Mouse (Mus musculus) thymus, adult 18-20 months (tissue): Measurements from ENCODE around the gene S1pr1.
A peak's percentile ranks its signal among the peaks of the same experiment; 100 is the strongest.

ENCODE experiments used
- DNase-seq, 2 experiments: peaks; one replicate each; pipeline ENCODE4 v3.0.0; 2022; ENCODE audit warnings: mixed read lengths in 2 of 2

Gene S1pr1

DNA sequence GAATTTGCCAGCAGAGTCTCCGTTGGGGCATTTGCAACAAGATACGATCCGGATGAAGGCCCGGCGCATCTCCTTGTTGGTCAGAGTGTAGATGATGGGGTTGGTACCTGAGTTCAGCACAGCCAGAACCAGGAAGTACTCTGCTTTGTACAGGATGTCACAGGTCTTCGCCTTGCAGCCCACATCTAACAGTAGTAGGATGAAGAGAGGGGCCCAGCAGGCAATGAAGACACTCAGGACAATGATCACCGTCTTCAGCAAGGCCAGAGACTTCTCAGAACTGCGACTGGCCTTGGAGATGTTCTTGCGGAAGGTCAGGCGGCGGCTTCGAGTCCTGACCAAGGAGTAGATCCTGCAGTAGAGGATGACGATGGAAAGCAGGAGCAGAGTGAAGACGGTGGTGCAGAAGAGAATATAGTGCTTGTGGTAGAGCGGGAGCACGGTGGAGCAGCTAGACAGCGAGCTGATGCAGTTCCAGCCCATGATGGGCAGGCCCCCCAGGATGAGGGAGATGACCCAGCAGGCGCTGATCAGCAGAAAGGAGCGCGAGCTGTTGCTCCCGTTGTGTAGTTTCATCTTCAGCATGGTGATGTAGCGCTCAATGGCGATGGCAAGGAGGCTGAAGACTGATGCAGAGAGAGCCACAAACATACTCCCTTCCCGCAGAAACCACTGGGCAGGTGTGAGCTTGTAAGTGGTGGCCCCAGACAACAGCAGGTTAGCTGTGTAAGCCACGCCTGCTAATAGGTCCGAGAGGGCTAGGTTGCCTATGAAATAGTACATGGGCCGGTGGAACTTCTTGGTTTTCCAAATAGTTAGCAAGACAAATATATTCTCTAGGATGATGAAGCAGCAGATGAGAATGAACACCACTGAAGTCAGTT, 2.7 kb downstream of the S1pr1 start:
- DNase-seq = no peak

DNA sequence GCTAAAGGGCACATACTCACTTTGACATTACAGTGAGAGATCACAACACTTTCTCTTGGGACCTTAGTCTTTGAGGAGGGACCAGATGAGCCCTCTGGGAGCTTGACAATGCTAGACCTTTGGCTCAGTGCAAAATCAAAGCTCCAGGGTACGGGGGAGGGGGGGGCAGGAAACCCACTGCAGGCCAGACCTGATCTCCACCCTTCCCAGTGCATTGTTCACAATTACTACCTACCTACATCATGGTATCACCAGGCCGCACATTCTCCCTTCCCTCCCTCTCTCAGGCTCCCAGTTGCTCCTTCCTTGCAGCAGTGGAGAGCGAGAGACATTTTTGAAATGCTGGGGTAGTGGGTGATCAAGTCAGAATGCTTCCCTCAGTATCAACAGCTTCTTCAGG, 3.5 kb downstream of the S1pr1 start:
- no peak for DNase-seq

DNA sequence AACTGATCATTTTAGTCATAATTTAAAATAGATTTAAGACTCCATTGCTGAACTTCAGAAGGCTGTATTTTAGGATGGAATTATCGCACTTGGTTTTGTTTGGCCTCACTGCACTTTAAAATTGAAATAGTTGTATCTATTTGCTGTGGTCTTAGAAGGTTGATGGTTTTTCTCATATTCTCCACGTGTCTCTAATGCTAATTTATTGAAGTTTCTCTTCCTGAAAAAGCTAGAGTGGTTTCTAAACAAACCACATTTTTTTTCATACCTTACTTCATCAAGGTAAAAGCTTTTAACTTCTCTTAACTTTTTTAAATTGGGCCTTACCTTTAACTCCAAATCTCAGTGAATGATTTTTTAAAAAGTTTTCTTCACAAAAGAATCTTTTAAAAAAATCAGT, 4.8 kb downstream of the S1pr1 start:
- no peak for DNase-seq

DNA sequence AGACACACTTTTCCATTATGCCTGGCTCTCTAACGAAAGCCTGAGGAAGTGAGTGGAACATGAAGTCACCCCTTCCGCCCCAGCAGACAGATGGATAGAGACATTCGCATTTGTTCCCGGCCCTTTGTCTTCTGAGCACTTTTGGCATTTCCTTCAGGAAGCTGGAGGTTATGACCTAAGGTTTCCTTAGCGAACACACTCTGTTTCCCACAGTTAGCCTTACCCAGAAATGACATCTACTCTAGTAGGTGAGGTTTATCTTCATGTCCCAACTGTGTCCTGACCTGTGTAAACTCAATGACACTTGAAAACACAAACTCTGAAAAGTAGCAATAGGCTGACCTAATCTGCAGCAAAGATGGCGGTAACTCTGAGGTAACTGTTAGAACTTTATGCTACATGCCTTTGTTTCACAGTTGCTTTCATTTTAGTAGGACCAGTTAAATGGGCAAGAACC, 5.7 kb downstream of the S1pr1 start:
- DNase-seq = no peak

DNA sequence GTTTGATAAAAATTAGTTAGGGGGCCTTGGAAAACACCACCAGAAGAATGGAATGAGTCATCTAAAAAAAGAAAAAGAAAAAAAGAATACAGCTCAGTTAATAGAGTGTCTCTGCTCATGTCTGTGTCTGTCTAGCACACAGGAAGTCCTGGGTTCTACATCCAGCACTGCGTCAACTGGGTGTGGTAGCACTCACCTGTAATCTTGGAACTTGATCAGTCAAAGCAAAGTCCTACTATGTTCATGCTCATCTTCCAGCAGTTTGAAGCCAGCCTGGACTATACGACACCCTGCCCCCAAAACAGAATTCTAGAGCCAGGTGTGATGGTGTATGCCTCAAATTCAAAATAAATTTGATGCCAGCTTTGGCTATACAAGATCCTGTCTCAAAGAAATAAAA, 8.1 kb downstream of the S1pr1 start:
- no peak for DNase-seq

DNA sequence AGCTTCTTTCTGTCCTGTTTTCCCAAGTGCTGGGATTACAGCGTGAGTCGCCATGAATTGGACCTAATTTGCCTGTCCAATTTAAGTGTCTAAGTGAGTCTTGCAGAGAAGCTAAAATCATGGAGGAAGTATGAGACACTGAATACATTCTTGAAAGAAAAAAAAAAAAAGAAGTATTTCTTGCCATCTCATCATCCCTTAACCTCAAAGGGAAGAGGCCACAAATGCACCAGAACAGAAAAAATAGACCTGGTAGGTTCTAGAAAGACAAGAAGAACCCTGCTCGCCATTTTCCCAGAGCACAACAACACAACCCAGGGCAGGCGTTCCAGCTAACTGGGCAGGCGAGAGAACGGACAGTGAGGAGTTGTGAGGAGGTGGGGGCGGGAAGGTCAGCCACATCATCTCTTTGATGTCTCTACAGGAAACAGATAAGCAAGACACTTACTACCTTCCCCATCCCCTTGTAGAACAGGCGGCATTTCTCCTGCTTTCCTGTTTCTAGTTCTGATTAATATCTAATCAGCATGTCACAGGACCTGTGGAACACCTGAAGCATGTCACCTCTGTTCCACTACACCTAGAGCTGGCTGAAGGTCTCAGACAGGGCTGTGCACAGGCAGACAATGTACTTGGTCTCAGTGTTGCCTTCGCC, 10.5 kb downstream of the S1pr1 start:
- DNase-seq = no peak

DNA sequence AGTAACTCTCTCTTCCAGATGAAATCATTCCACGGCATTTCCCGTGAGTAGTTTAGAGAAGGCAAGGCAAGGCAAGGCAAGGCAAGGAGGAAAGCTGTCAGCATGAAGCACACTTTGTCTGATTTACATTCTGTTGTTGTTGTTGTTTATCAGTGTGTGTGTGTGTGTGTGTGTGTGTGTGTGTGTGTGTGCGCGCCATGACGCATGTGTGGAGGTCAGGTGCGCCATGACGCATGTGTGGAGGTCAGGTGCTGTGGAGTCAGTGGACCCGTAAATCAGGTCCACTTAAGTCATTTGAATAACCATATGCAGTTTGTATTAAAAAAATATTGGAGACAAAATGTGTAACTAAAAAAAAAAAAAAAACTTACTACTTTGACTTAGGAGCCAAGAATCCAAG, 11.2 kb downstream of the S1pr1 start:
- no peak for DNase-seq

DNA sequence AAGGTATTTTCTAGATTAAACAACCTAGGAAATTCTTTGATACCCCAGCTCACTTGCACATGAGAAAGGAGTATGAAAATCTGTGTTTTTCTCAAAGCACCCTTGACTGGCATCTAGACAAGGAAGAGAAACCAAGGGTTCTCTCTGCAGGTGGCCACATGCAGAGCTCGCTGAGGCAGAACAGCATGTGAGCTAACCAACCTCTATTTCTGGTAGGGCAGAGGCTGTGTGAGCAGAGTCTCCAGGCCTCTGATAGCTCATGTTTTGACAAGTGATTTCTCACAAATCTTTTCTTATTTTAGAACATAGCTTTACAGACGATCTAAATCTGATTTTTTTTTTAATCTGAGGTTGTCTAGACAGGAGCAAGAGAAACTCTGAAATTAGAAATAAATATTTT, 12.8 kb downstream of the S1pr1 start:
- no peak for DNase-seq

DNA sequence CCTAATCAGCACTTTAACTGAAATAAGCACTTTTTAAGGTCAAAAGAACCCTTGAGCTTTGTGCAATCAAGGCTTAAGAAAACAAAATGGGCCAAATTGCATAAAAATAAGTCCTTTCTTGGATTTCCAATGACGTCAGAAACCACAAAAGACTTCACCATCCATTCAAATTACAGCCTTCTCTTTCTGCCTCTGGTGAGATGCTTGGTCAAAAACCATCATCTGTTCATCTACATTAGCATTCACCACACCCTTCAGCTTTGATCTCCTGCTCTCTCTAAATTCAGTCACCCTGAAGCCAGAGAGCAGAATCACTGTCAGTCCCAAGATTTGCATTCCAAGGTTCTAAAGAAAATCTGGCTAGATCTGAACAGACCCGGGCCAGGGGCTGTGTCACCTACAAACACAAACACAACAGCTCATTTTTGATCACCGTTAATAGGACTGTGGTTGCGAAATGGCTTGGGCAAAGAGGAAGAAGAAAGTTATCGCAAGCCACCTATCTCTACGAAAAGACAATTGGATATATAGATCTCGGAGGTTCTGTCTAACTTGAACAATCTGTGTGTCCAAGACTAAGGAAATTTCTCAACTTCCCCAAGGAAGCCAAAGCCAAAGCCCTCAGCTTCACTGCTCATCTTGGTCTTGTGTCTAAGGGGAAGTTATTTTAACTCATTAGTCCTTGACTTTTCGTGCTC, 19.5 kb downstream of the S1pr1 start:
- no peak for DNase-seq

DNA sequence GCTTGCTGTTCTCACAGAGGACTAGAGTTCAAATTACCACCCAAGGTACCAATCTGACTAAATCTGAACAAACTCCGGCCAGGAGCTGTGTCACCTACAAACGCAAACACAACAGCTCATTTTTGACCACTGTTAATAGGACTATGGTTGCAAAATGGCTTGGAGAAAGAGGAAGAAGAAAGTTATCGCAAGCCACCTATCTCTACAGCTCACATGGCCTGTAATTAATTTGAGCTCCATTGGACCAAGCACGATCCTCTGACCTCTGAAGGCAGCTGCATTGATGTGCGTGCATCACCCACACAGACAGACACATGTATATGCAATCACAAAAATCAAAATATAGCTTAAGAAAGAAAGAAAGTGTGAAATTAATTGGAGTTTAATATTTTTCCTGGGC, 20.7 kb downstream of the S1pr1 start:
- DNase-seq = no peak

DNA sequence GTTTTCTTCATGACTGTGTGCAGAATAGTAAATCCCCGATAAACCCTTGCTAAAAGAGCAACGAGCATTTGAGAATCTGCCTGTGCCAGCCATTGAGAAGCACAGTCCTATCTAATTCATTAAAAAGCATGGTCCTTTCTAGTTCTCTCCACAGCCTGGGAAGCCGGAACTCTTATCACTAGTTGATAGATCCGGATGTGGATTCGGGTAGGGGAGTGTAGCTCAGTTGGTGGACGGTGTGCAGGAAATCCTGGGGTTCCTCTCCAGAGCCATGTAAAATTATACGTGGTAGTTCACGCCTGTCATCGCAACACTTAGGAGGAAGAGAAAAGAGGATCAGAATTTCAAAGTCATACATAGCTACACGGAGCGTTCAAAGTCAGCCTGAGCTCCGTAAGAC, 21.5 kb downstream of the S1pr1 start:
- no peak for DNase-seq

DNA sequence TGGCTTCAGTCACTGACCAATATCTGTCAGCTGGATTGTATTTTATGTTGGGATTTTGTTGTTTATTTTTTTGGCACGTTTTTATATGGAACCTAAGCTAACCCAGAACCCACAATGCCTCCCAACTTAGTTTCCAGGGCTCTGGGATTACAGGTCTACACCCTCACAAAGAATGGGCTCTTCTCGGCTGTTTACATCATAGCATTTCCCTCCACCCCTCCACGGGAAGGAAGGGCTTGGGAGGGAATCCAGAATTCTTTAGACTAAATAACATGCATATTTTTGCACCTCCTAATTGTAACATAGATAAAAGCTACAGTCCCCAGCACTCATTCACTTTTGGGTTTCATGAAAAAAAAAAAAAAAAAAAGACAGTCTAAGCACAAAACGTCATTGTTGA, 22.0 kb downstream of the S1pr1 start:
- DNase-seq = no peak

DNA sequence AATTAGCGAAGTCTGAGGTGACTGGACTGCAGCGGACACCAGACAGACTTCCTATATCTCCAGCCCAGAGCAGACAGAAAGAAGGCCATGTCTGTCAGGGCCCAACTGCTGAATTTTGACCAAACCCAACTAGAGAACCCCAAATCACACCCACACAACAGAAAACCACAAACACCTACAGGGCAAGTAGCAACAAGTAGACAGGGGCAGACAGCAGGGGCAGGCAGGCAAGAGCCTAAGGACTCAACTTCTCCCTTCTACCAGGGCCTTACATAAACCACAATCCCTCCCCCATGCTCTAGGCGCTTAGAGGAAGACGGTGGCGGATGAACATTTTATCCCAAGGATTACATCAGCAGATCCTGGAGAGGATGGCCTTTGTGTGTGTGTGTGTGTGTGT, 22.5 kb downstream of the S1pr1 start:
- DNase-seq = no peak

DNA sequence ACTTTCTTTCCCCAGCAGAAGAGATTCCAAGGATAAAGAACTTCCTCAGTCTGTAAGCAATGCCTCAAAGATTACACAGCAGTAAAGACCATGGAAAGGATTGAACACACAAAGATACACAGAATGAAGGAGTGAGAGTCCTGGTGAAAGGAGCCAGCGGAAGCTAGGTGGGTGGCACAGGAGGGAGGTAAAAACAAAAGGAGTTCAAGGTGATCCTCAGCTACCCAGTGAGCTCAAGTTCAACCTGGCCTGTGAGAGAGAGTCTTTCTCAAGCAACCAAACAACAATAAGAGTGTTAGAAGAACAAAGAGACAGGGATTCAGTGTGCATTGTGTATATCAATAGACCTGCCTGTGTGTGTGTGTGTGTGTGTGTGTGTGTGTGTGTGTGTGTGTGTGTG, 25.0 kb downstream of the S1pr1 start:
- DNase-seq = no peak

DNA sequence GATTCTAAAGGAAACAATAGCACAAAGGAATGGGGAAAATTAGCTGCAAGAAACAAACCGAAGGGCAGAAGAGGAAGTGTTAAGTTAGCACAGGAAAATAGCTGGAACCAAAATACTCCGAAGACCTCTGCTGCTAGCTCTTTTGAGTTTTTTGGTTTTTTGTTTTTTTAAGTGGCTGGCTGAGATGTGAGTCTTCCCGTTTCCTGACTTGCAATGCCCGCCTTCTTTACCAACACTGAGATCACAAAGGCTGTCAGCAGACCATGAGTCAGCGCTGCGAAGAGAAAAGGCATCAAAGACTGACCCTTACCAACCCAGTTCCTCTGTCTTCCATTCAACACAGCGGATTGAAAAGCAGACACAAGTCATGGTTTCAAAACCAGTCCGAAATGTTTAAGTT, 25.5 kb downstream of the S1pr1 start:
- DNase-seq = no peak

DNA sequence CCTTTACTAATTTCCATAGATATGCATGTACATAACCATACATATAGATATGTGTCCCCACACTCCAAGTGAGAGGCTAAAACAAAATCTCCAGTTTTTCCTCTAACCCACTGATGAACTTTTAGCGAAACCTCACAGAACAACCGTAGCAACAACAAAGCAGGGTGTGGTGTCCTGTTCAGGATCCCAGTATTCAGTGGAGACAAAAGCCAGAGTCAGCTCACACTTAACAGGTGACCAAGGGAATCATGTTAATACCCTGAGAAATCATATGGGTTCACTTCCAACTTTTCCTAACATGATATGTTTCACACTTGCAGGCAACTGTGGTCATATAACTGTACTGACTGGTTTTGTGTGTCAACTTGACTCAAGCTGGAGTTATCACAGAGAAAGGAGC, 27.1 kb downstream of the S1pr1 start:
- no peak for DNase-seq

DNA sequence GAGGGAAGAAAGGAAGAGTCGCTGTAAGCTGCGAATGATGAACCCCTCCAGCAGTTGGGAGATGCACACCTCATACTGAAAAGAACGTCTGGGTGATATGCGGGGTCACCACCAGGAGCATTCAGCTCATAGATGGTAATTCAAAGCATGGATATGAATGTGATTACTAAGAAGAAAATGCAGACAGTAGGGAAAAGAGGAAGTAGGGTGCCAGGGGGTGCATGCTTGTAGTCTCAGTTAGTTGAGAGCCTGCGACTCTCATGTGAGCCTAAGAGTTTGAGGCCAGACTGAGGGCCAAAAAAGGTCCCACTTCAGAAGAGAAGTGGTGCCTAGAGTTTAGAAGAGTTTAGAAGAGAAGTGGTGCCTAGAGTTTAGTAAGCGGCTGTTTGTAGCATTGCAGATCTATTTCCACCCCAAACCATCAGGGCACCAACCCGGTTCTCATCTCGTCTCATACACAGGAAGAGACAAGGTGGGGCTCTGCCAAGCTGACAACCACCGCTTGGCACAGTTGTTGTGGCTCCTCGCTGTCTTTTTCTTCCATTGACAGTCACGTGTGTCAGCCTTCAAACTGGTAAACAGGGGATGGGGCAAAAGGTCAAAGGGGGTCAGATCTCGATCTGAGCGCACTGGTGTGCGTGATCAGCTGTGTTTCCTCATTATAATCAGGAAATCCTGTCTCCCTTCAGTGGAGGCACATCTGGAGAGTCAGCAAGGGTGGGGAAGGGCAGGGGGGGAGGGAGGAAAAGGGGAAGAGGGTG, 32.4 kb downstream of the S1pr1 start:
- peak; percentile 53 to 75 for DNase-seq

DNA sequence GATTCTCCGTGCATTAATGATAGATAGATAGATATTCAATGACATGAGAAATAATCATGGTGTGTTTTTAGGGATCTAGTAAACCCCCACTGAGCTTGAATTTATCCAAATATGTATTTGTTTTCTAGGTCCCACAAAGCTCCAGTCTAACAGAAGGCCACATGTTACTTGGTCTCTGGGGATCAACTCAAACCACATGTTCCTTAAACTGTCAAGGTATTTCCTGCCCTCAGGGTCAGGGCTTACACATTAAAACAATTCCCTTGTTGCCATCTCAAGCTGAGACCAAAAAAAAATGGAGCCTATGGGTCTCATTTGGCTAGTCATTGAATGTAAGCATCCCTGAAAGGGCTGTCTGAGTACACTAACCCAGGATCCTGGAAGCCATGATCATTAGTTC, 33.7 kb downstream of the S1pr1 start:
- no peak for DNase-seq

DNA sequence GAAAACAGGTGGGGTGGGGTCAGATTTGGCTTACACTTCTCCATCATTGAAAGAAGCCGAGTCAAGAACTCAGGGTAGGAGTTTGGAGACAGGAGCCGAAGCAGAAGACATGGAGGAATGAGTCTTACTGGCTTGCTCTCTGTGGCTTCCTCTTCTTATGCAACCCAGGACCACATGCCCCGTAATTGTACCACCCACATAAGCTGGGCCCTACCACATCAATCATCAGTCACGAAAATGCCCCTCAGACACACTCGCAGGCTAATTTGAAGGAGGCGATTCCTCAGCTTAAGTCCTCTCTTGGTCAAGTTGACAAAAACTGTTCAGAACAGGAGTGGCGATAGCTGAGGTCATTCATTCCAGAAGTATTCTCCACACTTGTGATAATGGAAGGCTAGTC, 35.9 kb downstream of the S1pr1 start:
- DNase-seq = no peak

DNA sequence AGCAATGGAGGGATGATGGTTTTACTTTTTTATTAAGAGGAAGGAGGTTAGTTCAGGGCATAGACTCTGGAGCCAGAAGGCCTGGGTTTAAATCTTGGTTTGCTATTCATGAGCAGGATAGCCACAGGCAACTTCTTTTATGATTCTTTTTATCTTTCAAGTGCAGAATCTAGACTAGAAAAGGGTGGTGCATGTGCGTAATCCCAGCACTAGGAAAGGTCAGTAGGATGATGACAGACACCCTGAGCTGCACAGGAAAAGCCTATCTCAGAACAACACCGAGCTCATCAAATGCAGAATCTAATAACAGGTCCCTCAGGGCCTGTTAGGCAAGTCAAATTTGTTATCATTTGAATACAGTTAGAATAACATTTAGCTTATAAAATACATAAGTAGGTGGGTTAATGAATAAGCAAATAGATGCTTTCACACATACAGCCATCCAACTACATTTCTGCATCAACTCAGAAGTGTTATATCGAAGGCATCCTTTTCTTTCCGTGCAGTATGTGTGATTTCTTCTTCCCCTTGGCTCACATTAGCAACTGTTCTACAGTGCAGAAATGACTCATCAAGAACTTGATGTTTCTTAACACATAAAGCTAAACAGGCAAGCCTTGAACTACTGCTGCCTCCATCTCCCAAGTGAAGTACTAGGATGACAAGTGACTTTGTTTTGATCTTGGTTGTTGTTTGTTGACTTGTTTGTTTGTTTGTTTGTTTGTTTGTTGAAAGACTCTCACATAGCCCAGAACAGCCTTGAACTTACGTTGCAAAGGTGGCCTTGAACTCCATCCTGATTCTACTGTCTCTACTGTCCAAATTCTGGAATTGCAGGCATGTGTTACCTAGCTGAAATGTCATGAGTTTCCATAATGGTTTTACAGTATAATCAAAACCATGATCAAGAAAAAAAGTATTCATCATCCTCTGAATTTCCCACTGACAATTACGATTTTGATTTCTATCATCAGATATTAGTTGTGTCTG, 39.0 kb downstream of the S1pr1 start:
- DNase-seq = no peak

DNA sequence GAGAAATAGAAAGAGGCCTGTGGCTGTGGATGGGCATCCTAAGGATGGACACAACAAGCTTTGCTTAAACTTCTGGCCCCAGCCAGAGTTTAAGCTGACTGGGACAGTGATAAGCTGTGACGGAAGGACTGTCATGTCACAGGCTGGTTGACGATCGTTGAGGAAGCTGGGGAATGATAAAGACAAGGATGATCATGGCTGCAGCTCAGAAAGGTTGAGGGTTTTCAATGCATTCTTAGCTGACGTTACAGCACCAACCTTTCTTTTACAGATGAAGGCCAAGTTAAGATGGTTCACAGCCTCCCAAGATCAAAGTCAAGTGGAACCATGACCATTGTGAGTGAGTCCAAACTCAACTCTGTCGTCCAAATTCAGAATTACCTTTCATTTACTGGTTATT, 40.2 kb downstream of the S1pr1 start:
- no peak for DNase-seq

DNA sequence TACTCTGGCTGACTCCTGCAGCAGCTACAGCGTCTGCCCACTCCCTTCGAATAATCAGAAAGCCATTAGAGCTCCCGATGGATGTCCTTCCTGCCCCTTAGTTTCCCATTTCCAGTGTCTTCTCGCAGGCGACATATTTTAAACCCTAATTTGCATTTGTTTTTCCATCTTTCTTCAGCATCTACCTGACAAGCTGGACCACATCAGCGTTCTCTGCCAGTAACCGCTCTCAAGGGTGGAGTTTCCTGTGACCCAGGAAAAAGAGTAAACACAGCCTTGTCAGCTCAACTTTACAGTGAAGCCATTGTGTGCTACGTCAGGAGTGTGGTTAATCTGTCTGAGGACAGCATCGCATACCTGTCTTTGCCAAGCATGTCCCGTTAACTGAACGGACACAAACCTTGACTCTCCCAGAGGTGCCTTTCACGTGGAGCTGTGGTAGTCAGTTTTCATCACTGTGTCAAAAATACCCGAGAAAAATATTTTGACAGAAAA, 41.2 kb downstream of the S1pr1 start:
- peak in 1 of 2 experiments; percentile 41 for DNase-seq
